Mouse (Mus musculus): ENCODE data around the gene Ptpn7. TPM values are rescaled to one million over a fixed set of nuclear protein-coding genes. Genes with fewer than 3 reads are reported as not detected.
A peak's percentile ranks its signal among the peaks of the same experiment; 100 is the strongest.

The Ptpn7 gene
- total RNA-seq (2012; rRNA removed) (61.4 and 69.7 TPM in 2 replicates), total RNA-seq (2014; rRNA removed) (77.5 and 81.9 TPM in 2 replicates), polyA plus RNA-seq (2012; ENCODE audit: insufficient read length, low read depth) (78.7 and 81.9 TPM in 2 replicates)

DNA sequence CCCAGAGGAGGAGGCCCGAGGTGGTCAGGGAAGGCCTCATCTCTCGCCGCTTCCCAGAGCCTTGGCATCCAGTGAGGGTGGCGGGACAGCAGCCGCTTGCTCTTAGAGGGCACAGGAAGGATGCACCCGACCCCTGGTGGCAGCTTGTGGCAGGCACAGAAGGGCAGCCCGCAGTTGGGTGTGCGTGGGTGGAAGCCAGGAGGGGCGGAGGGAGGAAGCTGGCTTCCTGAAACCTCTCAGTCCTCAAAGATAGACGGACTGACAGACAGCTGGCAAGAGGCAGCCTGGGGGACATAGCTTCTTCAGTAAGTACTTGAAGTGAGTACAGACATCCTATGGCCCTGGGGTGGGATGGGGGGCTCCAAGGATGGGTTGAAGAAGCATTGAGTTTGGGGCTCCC lies at the start of gene Ptpn7:
Ptpn7 (plus strand) TSS at position 228 of the 400 bp plus-strand sequence.
- peak; percentile 91 for DNase-seq (ENCODE audit: extremely low read depth)
- H3K27ac ChIP-seq (ENCODE audit: insufficient read depth, low read depth) = peak within 1 kb of the TSS; percentile 96
- H3K9ac ChIP-seq (ENCODE audit: insufficient read depth, low read depth) = peak within 1 kb of the TSS; percentile 94
- dilution Hi-C loops (cut with MboI; ENCODE audit: extremely low pct_ligation_motif_present, extremely low pct_unique_long_range_greater_than_20kb, low sequenced_read_pairs) = no loop called here
- peaks cover 19 to 73% of the 10 kb centered on the region in 2 experiments for H3K4me1 ChIP-seq (ENCODE audit: control insufficient read depth in 1 of 2, insufficient read depth in 2 of 2)
- H3K4me3 ChIP-seq (replicated peaks in 1 of 3; ENCODE audit: low read depth in 2 of 3, low read length in 2 of 3, poor library complexity in 1 of 3) = peak within 1 kb of the TSS; percentile 65 to 75 (median 69)
- H3K36me3 ChIP-seq (replicated peaks in 1 of 2; ENCODE audit: control insufficient read depth in 1 of 2, insufficient read depth in 1 of 2, low read length in 1 of 2) = peaks cover 25 to 36% of the 10 kb centered on the region in 2 experiments
- TF ChIP-seq RAD21 (IDR thresholded peaks at IDR 0.05; ENCODE audit: low read depth, low read length) (peak; percentile 64), SMC3 (IDR thresholded peaks at IDR 0.05; ENCODE audit: low read depth, low read length) (peak; percentile 75), NELFE (IDR thresholded peaks at IDR 0.05; ENCODE audit: low read depth, low read length) (peak; percentile 51; the same call in 1 of the 2 replicates), CTCF (conservative IDR thresholded peaks at IDR 0.05 in 1 of 2, IDR thresholded peaks at IDR 0.05 in 1 of 2; ENCODE audit: low read depth in 2 of 2, low read length in 2 of 2) (peak; percentile 20 to 89; a peak in 3 of 4 replicates), BHLHE40 (IDR thresholded peaks at IDR 0.05; ENCODE audit: low read depth, low read length) (0 out of 2 replicates have a peak, but pooled peaks have one; percentile 12), HCFC1 (IDR thresholded peaks at IDR 0.05; ENCODE audit: low read depth, low read length) (peak; percentile 52), UBTF (IDR thresholded peaks at IDR 0.05; ENCODE audit: low read depth, low read length) (no peak), IRF4 (IDR thresholded peaks at IDR 0.05; ENCODE audit: low read depth, low read length) (peak; percentile 41; the same call in 1 of the 2 replicates), ELF1 (IDR thresholded peaks at IDR 0.05; ENCODE audit: low read depth, low read length) (peak; percentile 74), NRF1 (IDR thresholded peaks at IDR 0.05; ENCODE audit: low read depth, low read length) (peak; percentile 52; the same call in 1 of the 2 replicates), POLR2A (IDR thresholded peaks at IDR 0.05; ENCODE audit: low read depth, low read length) (no peak; the same call in 1 of the 2 replicates), TCF12 (IDR thresholded peaks at IDR 0.05; ENCODE audit: low read depth, low read length) (peak; percentile 62; the same call in 1 of the 2 replicates), PAX5 (IDR thresholded peaks at IDR 0.05; ENCODE audit: low read length) (no peak), E2F4 (IDR thresholded peaks at IDR 0.05; ENCODE audit: insufficient replicate concordance, low read depth, low read length) (no peak), MAZ (IDR thresholded peaks at IDR 0.05; ENCODE audit: low read depth, low read length) (peak; percentile 60; the same call in 1 of the 2 replicates), MXI1 (IDR thresholded peaks at IDR 0.05; ENCODE audit: low read depth, low read length) (peak; percentile 55; the same call in 1 of the 2 replicates), SIN3A (IDR thresholded peaks at IDR 0.05; ENCODE audit: low read length) (peak; percentile 93), POLR2AphosphoS2 (IDR thresholded peaks at IDR 0.05; ENCODE audit: low read depth, low read length) (no peak)
- no peaks in the 10 kb centered on the region for H3K9me3 ChIP-seq (replicated peaks; ENCODE audit: low read length)
- in situ Hi-C loops (cut with MboI; ENCODE audit: low pct_ligation_motif_present, low pct_unique_long_range_greater_than_20kb, low sequenced_read_pairs) = no loop called here
- H3K79me2 ChIP-seq (replicated peaks; ENCODE audit: control insufficient read depth, extremely low read depth, insufficient read depth, poor library complexity, severe bottlenecking) = peaks cover 15% of the 10 kb centered on the region
- peak within 1 kb of the TSS; percentile 88 for H3K4me2 ChIP-seq (ENCODE audit: insufficient read depth, low read depth, poor library complexity, severe bottlenecking)
- H3K27me3 ChIP-seq (replicated peaks) = no peaks in the 10 kb centered on the region

DNA sequence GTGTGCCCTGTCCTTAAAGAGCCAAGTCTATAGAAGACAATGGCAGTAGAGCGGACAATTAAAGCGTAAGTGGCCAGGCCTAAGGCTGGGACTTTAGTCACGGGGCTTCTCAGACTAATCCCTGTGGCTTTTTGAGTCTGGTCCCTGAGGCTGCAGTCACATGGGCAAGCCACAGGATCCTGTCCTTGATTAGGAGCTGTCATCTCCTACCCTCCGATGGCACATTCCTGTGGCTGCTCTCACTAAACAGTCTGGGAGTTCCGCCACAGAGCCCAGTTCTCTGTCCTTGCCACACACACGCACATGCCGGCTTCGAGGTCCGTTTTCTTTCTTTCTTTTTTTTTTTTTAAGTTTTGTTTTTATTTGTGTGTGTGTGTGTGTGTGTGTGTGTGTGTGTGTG lies 49.0 kb upstream of the Ptpn7 start:
- H3K27me3 ChIP-seq (replicated peaks) = peaks cover 14% of the 10 kb centered on the region
- DNase-seq (ENCODE audit: extremely low read depth) = no peak
- no peaks in the 10 kb centered on the region for H3K4me1 ChIP-seq (ENCODE audit: control insufficient read depth in 1 of 2, insufficient read depth in 2 of 2)
- no peaks in the 10 kb centered on the region for H3K79me2 ChIP-seq (replicated peaks; ENCODE audit: control insufficient read depth, extremely low read depth, insufficient read depth, poor library complexity, severe bottlenecking)
- H3K4me3 ChIP-seq (replicated peaks in 1 of 3; ENCODE audit: low read depth in 2 of 3, low read length in 2 of 3, poor library complexity in 1 of 3) = no peak overlapping the region
- no peak overlapping the region for H3K4me2 ChIP-seq (ENCODE audit: insufficient read depth, low read depth, poor library complexity, severe bottlenecking)
- dilution Hi-C loops (cut with MboI; ENCODE audit: extremely low pct_ligation_motif_present, extremely low pct_unique_long_range_greater_than_20kb, low sequenced_read_pairs) (no loop called here), in situ Hi-C loops (cut with MboI; ENCODE audit: low pct_ligation_motif_present, low pct_unique_long_range_greater_than_20kb, low sequenced_read_pairs) (no loop called here)
- H3K9ac ChIP-seq (ENCODE audit: insufficient read depth, low read depth) = no peak overlapping the region
- H3K9me3 ChIP-seq (replicated peaks; ENCODE audit: low read length) = no peaks in the 10 kb centered on the region
- TF ChIP-seq NELFE (IDR thresholded peaks at IDR 0.05; ENCODE audit: low read depth, low read length) (no peak), POLR2AphosphoS2 (IDR thresholded peaks at IDR 0.05; ENCODE audit: low read depth, low read length) (no peak), CHD1 (IDR thresholded peaks at IDR 0.05; ENCODE audit: low read depth, low read length) (no peak)
- no peaks in the 10 kb centered on the region for H3K36me3 ChIP-seq (replicated peaks in 1 of 2; ENCODE audit: control insufficient read depth in 1 of 2, insufficient read depth in 1 of 2, low read length in 1 of 2)
- H3K27ac ChIP-seq (ENCODE audit: insufficient read depth, low read depth) = no peak overlapping the region

All from CH12.LX (cell line).